Mouse (Mus musculus) cerebellum, adult 9-10 months (tissue): ENCODE results near the gene BC048679.
"Not testable (repeated sequence)": the region's sequence is repeated elsewhere in the genome, so short reads cannot be mapped to it uniquely, and the experiment has no call there.

Experiments used
- DNase-seq: peaks from one replicate; pipeline ENCODE4 v3.0.0; 2022

The BC048679 gene

DNA sequence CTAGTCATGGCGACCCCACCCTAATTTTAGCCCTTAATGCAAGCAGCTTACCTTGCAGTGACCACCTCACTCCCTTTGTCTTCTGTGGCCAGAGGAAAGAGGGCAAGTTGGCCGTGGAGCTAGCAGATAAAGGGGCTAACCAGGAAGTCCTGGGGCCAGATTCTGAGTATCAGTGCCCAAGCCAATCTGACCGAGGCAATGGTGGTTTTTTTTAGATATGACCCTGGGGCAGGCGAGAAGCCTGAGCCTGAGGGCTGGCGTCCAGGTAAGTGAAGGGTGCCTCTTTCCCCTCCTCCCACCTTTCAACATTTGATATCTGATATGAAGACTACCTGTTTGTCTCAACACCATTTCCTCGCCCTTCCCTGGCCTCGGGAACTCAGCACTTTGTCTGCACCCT, at the start of gene BC048679:
Gene BC048679 (minus strand): TSS at position 101 of the 400 bp plus-strand sequence.
- DNase-seq = no peak

DNA sequence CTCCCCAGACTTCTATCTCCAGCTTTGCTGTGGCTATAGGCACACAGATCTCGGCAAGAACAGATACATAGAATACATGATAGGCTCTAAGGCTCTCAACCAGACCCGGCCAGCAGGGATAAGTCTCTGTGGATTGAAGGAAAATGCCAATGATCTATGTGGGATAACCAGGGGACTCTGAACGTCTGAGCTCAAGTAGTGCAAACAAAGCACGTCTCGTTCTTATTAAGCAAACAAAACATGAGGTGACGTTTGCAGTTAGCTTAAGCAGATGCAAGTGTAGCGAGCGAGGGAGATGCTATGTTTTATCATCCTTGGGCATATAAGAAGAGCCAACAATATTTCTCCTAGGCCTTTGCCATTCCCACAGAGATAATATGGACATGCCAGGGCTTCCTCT, 44.9 kb upstream of the BC048679 start:
- DNase-seq = no peak

DNA sequence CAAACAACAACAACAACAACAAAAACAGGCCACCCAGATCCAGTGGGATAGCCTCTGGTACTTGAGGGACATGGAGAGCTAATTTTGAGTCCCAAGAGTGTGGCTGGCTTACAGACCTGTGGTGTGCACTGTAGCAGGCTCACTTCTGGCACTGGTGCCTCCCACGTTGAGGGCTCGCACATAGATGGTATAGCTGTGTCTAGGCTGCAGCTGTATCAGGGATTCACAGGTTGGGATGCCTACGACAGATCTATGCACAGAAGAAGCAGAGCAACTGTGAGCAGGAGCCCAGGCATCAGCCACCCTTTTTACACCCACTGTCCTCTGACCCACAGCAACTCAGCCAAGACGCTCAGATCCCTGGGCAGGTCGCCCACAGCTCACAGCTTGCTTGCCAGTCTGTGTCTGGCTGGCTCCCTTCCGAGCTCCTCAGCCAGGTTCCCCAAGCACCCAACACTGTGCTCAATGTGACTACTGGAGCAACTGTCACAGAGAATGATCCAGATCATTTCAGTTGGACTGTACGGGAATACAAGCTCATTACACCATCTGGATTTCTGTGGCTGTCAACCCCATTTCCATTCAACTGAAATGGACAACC, 43.9 kb upstream of the BC048679 start:
- peak; percentile 34 for DNase-seq

DNA sequence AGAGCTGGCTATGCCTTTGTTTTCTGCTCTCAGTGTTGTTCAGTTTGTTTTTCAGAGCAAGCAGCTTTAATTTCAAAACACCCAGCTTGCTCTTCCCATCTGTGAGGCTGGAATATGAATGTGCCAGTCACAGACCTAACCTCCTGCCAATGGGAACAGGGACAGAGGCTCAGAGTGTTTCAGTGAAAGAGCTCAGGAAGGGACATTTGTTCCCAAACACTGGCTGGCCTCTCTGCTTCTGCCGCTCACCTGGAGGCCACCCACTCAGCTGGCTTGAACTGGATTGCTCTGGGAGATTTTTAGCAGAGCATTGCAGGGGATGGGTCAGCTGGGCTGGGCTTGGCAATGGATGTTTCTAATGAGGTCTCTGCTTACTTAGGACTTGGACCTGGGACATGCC, 42.9 kb upstream of the BC048679 start:
- DNase-seq = no peak

DNA sequence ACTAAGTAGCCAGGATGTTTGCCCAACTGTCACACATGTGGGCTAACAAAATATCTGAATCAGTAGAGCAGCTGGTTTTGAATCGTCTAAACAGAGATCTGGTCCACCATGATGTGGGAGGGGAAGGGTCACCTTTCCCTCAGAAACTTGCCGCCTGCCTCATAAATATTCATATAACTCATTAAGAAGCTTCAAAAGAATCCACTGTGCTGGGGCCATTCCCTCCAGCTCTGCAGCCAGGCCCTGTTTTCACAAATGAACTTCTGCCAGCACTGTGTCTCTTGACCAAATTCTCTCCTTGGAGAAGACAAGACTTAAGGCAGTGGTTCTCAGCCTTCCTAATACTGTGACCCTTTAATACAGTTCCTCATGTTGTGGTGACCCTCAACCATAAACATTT, 41.5 kb upstream of the BC048679 start:
- DNase-seq = no peak

DNA sequence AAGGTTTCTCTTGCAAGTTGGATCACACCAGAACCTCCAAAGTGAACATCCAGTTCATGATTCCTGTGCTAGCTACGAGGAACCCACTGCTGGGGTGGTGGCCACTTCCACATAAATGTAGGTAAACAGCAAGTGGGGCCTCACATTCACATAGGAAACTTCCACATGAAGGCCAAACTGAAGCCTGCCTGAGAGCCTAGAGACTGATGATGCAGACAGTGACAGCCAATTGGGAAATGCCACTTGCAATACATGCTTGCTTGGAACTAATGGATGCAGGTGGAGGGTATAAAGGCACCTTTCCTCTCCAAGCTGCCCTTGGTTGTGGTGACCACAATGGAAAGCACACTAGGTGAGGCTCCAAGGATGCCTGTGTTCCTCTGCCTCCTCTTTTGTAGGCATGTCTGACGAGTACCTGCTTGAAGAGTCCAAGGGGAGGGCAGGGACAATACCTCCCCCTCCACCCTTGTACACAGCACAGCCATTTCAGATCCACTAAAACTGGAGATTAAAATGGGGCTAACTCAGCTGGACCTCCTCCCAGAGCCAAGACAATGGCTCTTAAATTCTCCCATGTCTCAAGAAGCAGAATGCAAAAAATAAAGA, 40.1 kb upstream of the BC048679 start:
- no peak for DNase-seq

DNA sequence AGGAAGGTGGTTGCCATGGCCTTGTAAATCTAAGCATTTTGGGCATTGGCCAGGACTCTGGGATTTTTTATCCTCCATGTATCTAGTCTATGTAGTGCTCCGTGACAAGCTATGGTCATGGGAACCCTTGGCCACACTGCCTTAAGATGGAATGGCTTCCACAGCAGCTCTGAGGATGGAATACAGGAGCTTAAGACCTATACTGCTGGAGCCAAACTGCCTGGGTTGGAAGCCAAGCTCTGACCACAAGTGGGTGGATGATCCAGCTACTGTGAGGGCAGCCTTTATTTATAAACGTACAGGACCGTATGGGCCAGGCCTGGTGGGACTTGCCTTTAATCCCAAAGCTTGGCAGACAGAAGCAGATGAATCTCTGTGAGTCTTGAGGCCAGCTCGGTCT, 38.4 kb upstream of the BC048679 start:
- no peak for DNase-seq

DNA sequence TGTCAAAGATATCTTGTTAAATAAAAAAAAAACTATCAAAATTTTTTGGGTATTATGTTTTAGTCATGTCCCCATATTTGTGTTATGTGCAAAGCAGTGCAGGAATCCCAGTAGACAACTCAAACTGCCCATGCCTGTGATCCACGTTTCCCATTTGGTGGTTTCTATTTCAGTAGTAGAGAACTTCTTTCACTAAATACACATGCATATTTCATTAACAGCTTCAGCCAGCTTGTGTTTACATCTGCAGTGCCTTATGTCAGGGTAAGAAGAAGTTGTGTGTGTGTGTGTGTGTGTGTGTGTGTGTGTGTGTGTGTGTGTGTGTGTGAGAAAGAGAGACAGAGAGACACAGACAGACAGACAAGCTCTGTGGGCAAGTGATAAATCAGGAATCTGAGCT, 33.4 kb upstream of the BC048679 start:
- DNase-seq = no peak

DNA sequence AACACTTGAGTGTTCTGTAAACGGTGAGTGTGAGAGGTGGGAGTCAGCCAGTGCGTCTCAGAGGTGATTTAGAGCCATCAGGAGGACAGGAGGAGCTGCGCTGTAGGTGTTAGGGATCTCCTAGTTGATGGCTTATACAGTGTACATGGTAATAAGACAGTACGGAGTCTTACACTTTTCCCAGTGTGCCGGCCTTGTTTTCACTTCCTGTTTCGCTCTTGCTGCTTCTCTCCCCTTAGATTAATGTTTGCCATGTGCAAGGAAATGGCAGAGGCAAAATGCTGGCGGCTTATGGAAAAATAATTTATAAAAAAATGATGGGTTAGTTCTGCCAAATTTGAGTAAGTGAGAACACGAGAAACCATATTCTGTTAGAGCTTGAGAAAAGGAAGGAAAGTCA, 30.8 kb upstream of the BC048679 start:
- no peak for DNase-seq

DNA sequence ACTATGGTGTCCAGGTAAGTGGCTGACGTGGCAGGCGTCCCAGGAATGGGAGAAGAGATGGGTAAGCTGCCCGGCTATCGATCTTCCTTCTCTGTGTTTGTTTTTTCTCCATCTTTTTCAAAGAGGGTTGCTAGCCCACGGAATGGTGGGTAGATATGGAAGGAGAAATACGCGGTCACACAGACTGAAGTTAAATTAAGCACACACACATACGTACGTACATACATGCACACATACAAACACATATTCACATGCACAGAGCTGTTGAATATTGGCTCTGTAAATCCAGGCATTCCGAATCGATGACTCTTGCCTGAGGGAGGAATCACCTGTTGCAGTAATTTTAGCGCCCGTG, 25.6 kb upstream of the BC048679 start:
- DNase-seq = no peak

DNA sequence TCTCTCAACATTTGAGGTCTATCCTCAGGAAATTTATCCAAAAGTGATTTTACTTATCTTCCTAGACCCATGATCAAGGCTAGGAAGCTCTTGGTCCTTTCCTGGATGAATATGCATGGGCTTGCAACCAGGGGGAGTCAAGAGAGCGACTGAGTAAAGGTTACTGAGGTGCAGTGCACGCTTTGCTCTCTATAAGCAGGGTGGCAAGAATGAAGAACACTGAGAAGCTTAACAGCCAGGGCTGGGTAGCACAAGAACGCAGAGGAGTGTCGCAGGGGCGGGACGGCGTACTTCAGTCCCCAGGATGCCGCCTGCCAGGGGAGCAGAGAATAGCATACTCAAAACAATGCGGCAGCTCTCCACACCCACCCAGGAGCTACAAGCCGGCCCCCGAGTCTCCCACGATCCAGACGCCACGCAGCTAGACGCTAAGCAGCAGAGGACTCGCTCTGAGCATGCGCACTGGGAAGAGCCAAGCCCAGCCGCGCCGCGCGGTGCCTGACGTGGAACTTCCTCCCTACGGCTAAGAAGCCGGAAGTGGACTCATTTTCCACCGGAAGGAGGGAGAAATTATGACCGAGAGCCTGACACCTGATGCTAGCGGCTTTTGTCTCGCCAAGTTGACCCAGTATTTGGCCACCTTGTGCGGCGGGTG, 25.1 kb upstream of the BC048679 start:
- peak; percentile 90 for DNase-seq

DNA sequence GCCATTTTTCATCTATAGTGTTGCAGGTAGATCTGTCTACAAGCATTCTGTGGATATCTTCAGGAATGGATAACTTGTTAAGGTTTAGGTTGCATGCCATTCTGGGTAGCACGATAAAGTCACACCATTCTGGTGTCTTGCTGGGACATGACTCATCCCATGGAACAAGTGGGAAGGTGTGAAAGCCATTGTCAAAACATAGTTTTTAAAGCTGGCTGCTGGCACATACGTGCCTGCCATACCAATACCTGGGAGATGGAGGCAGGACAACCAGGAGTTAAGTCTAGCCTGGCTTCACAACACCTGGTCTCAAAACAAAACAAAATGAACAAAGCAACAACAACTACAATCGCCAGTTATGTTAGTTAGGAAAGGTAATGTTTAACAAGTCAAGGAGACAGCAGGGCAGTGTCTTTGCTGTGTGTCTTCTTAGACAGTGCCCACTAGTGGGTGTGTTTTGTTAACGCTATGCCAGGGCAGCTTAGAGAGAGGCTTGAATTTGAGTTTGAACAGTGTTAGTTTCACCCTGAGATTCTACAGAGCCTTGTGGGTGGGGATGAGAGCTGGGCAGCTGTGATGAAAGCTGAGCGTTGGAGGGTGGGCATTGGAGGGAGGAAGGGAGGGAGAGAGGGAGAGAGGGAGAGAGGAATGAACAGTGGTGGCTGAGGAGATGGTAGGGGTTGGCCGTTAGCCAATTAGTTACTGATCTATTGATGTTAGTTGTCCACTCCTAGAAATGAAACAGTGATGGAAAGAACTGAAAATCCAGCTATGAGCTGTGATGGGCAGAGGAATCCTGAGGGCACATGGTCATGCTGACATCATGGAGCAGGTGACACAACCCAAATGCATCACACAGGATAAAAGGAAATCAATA, 18.3 kb upstream of the BC048679 start:
- DNase-seq = no peak

DNA sequence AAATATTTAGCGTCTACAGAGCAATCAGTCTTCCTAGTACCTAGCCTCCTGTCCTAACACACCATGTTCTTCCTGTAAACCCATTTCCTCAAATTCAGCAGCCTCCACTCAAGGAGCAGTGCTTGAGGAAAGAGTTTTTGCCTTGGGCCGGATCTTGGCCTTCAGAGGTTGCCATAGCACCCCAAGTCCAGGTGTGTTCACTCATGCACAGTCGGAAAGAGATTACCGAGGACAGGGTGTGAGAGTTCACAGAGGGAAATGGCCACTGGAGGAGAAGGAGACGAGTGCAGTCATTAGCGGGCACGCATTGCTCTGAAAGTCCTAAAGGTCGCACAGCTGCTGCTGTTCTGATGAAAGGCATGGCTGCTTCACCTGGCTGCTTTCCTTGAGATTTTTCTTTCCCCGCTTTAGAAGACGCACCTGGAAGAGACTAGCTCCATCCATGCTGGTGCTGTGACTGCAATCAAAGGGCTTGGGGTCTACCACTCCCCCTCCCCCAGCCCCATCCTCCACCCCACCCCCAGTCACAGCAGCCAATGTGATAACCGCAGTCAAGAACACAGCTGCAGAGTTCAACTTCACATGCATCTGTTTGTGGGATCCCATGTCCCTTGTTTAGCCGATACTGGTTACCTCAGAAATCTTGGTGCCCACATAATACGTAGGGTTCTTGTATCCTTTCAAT, 17.0 kb upstream of the BC048679 start:
- DNase-seq = no peak

DNA sequence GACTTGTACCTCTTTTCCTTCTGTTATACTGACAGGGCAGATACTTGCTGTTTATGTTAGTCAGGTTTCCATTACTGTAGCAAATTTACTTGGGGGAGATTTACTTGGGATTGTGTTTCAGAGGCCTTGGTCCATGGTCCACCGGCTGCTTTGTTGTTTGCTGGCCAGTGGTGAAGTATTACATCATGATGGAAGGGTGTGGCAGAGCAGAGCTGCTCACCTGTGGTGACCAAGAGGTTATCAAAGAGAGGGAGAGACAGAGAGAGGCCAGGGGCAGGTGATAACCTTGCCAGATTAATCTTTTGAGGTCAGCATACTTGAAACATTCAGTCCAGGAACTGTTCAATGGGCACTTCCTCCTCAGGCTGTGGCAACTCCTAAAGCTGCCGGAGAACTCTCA, 3.0 kb upstream of the BC048679 start:
- no peak for DNase-seq

DNA sequence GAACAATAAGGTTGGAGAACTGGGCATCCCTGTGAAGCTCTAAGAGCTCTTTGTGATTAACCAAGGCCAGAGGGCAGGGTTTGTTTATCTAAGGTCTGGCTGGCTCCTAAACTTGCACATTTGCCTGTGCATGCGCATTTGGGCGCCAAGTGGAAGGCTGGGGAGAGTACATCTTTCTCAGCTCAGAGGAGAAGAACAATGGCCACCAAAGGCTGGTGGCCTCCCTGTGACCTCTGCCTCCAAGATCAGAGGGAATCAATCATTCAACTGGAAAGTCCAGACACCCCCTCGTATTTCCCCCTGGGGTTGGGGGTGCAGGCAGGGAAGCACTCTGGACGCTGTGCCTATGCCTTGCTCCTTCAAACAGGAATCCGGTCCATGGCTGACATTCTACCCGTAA, 910 bp downstream of the BC048679 start:
- no peak for DNase-seq

DNA sequence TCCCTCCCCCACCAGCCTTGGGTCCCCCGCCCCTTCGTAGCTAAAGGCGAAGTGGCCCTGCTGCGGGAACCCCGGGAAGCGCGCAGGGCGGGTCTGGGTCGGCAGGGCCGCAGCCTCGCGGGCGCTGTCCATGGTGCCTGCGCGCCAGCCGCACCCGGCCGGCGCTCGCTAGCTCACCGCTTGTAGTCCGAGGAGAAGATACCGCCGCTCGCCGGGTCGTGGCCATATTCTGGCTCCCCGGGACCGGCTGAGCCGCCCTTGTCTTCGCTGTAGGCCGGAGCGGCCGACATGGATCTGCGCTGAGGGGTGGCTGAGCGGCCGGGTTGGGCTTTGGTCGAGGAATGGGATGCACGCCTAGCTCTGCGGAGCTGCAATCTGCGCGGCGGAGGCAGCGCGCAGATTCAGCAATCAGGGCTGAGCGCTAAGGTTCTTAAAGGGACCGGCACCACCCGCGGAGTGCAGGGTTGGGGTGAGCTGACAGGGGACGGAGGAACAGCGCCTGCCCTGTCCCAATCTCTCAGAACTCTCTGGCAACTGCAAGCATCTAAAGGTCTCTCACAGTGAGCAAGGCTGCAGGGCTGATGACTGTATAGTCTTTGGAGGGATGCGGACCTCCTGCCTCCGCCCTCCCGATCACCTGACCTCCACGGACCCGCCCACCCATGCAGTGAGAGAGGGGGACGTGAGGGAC, 4.6 kb downstream of the BC048679 start, which contains the start of gene Ap3b2:
Gene Ap3b2 (minus strand): TSS at position 595 of the 691 bp plus-strand sequence.
- DNase-seq = peak; percentile 84

DNA sequence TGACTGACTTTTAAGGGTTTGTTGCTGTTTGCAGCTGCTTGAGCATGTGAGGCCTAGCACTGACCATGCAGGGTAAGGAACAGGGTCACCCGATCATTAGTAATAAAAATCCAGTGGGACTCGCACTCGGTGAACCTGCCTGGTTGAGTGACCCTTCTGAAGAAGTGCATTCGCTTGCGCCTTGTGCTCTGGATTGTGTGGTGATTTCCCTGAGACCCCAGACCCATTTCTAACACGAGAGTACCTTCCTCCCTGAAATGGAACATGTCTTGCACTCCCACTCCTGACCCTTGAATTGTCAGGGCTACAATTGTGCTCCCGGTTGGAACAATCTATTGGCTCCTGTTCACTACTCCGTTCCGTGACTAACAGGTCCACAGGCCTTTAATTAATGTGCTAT, 5.5 kb downstream of the BC048679 start:
- DNase-seq = no peak

DNA sequence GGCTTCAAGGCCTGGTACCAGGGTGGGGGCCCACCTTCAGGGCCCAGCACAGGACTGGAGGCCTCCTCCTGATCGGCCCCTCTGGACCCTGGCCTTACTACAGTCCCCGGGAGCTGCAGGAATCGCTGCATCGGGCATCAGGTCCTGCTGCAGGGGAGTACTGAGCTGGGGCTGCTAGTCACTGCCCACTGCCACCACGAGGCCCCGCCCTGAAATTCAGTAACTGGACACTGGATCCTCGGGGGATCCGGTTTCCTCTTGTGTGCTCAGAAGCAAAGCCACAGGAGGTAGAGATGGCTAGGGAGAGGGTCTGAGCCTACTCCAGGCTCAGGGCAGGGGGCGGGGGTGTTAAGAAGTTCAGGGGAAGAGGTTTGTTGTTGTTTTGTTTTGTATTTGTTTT, 8.4 kb downstream of the BC048679 start:
- no peak for DNase-seq

DNA sequence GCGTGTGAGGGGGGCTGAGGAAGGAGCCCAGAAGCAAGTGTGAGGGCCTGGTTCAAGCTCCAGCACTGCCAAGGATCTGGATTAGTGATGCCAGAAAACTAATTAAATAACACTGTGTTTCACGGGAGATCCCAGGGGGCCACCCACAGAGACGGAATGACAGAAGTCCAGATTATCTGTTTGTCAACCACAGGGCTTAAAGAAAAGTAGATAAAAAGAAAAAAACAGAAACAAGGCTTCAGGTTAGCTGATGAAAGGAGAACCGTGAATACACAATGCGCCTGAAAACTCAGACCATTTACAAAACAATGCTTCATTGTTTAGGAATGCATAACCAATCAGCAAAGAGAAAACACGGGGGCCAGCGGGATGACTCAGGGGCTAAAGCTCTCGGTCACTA, 17.3 kb downstream of the BC048679 start:
- DNase-seq = no peak

DNA sequence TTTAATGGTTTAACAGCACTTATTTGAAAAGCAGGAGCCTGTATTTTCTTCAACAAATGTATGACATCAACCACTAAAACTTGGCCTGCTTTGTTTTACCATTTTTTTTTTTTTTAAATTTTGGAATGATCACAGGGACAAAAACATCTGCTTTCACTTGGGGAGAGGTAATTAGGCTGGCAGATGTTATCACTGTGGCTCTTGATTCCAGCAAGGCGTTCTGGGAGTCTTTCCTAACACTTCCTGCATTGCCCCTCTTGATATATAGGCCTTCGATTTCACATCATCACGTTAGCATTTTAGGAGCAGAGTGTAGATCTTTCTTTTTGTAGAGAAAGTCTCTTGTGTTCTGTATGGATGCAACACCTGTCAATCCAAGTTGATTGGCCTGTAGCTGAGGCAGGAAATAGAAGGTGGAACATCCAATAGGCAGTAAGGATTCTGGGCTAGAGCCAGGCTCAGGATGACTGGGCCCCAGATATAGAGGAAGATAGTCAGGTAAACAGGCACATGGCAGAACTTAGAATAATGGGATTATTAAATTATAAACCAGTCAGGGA, 18.5 kb downstream of the BC048679 start:
- no peak for DNase-seq

DNA sequence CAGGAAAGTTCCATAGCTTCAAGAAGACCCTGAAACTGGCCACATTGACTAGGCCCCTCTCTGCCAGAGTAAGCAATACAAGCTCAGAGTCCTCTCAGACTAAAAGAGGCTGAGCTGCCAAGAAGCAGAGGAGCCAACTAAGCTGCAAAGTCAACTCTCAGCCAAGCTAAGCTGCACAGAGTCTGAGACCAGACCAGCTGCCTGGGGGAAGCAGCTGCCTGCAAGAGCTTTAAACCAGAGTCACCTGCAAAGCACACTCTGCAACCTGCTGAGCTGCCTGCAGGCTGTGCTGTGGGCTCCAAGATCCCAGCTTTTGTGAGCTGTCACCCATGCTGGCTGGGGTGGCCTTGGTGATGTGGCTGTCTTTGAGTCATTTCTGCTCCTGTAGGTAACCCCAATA, 19.8 kb downstream of the BC048679 start:
- DNase-seq = not testable (repeated sequence)

DNA sequence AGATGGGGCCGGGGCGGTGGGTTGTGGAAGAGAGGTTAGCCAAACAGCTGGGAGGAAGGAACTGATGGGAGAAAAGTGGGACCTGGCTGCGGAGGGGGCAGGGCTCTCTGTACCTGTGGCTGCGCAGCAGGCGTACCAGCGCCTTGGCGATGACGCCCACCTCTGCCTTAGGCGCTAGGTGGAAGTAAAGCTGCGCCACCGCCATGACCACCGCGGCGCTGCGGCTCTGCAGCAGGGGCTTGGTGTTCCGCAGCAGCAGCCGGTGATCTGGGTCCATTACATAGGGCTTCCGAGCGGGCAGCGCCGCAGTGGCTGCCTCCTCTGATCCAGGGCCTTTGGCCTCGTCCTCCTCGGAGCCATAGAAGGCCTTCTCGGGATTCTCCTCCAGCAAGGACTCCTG, 21.2 kb downstream of the BC048679 start:
- no peak for DNase-seq
